Mouse (Mus musculus): ENCODE measurements around the gene Kcnj12.

Kcnj12 gene

DNA sequence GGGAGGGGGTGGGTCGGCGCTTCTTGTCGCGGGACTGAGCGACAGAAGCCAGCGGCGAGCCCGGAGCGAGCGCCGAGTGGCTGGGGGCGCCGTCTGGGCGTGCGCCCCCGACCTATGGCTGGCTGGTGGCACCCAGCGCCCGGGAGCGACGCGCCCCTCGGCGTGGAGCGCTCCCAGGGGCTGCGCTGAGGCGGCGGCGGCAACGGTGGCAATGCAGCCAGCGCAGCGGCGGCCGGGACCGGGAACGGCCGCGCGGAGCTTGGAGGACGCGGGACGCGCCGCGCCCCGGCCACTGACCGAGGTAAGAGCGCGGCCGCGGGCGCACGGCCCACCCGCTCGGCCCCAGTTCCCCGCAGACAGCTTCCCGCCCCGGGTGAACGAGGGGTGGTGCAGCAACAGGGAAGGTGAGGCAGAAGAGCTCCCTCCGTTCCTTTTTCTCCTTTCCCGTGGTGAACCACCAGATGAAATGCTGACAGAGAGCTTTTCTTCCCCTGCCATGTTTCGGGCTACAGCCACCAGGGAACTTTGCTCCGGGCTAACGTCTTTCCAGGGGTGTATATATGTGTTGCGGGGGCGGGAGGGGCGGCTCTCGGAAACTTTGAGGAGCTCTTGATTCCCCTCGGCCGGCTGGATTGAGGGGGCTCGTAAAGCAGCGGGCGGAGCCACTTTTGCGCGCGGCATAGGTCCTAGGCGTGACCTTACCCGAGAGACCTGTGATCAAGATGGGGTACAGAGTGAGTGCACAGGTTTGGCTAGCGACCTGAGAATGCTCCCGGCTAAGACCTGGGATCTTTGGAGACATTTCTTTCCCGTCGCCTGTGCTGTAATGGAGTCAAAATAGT is at the start of gene Kcnj12:
Gene Kcnj12, plus strand, starts transcription at position 15 of the 842 bp plus-strand sequence.
- no peak for DNase-seq (ENCODE audit: low spot score in 2 of 2)

DNA sequence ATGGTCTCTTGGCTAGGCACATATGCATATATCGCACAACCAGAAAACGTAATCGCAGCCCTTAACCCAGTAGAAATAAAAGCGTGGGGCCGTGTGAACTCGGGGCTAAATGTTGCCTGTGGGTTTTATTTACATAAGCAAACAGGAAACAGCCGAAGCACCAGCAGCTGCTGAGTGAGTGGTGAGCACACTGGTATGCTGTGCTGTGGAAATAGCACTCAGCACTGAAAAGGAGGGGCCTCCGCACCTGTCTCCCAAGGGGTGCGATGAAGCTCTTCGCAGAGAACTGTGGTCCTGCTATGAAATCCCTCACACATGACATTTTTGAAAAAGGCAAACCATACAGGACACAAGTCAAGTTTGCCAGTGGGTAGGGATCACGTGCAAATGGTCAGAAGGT is 47.3 kb upstream of the Kcnj12 start:
- no peak for DNase-seq (ENCODE audit: low spot score in 2 of 2)

DNA sequence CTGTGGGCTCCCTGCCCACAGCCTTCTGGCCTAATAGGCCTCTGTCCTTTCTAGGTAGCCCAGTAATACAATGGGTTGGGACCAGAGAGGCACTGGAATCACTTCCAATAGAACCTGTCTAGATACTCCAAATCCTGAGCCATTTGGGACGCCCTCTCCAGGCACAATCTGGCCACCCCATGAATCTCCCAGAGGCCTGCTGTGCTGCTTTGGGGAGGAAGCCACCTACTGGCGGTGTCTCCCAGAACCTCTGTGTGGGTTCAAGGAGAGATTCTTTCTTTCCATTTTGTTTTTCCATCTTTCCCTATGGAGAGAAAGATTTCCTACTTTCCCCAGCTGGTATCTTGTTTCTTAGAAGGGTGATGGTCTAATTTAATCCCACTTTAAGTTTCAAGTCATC is 46.1 kb upstream of the Kcnj12 start:
- DNase-seq (ENCODE audit: low spot score in 2 of 2) = no peak

DNA sequence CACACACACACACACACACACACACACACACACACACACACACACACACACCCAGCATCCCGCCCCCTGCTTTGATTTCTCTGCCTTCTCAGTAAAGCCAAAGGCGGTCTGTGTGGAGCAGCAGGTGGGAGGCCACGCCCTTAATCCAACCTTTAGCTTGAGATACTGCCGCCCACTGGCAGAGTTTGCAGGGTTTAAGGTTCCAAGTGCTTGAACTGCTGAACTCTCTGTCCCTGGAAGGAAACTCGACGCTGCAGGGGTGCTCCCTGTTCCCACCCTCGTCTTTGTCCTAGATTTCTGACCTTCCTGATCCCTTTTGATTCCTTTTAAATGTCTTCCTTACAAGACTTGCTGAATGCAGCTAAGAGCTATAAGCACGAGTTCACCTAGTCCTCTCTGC is 45.6 kb upstream of the Kcnj12 start:
- DNase-seq (ENCODE audit: low spot score in 2 of 2) = peak; percentile 7 to 8

DNA sequence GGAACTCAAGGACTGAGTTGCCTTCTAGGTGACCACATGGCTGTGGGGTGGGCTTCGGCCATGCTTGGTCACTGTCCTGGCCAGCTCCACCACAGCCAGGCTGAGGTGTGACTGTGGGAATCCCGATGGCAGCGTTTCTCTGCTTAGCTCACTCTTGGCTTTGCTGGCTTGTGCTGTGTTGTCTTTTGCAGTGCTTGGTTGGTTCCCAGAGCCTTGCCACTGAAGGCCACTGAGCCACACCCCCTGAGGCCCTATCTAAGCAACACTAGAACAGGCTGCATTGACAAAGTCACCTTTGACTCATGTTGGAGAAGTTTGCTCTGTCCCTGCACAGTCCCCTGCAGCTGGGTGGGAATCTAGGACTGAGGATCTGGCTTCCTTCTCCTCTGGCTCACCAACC is 45.2 kb upstream of the Kcnj12 start:
- DNase-seq (ENCODE audit: low spot score in 2 of 2) = no peak

DNA sequence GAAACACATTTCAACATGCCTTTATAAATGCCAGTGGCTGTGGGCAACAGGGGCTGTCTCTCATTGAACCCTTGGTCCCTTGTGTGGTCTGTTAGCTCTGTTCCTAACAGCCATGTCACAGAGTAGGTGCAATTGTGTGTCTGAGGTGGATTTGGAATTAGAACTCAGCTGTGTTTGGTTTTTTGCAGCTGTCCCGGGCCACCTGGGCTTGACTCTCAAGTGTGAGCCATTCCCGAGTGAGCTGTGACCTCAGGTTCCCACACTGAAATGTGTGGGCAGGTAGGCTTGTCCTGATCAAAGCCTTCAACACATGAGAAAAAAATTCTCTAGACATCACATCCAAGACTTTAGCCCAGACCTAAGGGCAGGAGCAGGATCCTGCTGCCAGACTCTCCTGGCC is 43.7 kb upstream of the Kcnj12 start:
- DNase-seq (ENCODE audit: low spot score in 2 of 2) = no peak

DNA sequence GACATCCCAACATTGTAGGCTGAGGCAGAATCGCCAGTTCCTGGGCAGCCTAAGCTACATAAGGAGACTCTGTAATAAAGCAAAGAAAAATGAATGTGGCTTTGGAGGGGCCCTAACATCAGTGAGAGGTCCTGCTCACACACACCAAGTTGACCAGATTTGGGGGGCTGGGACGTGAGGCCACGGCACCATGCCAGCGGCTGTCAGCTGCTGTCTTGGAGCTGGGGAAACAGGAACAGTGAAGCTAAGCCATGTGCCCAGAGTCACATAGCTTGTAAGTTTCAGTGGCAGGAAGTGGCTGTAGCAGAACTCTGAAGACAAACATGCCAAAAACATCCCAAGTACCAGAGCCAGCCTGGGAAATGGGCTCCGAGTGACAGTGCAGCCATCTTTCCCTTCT is 42.6 kb upstream of the Kcnj12 start:
- no peak for DNase-seq (ENCODE audit: low spot score in 2 of 2)

DNA sequence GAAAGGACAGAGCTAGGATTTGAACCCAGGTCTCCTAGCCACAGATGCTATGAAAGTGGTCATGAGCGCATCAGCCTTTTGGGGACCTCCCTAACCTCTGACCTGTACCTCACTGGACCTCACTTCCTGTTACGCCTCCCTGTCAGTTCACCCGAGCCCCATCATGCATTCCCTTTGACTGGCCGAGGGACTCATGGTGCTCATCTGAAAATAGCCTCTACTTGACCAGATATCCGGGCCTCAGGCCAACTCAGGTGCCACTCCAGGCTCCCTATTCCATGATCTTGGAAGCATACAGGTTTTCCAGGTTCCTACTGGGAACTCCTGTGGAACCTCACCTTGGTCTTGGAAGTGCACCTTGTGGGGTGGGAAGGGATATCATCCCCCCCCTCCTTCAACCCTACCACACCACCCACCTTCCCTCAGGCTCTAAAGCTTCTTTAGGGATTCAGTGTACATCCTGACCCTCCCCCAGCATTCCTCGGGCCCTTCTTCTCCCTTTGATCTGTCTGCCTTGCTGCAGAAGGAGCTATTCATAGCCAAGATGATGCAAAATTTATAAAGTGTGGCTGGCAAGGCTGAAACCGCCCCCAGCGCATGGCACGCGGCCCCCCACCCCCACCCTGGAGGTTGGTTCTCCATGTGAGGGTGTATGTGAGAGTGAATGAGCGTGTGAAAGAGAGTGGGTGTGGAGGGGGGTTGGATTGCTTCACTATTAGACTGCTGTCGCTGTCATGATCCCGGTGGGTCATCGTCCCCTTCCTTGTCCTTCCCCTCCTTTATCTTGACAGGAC is 40.5 kb upstream of the Kcnj12 start:
- DNase-seq (ENCODE audit: low spot score in 2 of 2) = no peak

DNA sequence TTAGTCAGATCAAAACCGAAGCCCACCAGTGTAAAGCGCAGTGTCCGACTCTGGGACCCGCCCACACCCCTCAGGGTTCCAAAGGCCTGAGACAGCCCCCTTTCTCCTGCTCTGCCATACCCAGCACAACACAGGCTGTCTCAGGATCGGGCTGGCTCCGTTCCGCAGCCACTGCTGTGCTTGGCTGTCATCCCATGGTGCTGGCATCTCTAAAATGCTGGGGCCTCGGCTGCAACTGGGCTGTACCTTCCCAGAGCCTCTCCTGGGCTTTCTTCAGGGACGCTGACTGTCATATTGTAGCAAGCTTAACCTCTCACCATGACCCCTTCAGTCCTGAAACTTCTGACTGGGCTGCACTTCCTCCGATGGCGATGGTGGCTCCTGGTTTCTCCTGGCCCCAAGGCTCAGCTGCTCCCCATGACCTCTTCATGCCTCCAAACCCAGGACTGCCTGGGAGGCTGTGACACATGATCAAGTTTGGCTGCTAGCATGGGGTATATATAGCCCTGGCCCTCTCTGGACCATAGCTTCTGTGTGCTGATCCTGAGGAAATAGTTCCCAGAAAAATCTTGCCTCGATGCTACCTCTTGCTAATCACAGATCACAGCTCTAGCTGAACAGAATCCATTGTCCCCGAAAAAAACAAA is 37.3 kb upstream of the Kcnj12 start:
- DNase-seq (ENCODE audit: low spot score in 2 of 2) = no peak

DNA sequence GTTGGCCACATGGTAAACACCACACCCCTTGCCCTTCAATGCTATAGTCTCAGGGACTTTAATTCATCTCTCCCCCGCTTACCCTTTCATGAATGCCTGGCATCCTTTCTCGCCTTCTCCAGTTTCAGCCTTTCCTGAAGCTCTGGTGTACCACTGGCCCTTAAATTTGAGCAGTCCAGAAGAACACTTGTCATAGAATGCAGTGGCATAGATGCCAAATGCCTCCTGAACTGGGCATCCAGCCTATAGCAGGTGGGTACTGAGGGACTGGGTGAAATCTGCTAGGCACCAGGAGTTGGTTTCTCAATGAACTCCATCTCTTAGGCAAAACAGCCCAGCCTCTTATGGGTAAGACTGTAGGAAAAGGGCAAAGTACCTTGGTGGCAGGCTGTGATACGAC is 31.9 kb upstream of the Kcnj12 start:
- DNase-seq (ENCODE audit: low spot score in 2 of 2) = no peak

DNA sequence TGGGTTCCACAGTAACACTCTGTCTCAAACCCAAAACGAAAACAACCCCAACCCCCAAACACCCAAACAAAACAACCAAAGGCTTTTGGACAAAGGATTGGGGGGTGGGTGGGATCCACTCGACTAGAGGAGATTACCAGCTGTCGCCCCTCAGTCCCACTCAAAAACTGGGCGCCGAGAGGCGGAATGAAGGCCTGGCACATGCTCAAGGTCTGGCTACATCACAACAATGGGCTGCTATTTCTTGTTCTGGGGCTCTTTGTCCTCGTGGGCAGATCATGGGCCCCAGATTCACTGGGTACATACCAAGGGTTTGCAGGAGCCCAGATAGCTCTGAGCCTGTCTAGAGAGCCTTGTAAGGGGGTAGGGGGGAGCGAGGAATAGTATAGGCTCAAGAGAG is 19.6 kb upstream of the Kcnj12 start:
- DNase-seq (ENCODE audit: low spot score in 2 of 2) = no peak

DNA sequence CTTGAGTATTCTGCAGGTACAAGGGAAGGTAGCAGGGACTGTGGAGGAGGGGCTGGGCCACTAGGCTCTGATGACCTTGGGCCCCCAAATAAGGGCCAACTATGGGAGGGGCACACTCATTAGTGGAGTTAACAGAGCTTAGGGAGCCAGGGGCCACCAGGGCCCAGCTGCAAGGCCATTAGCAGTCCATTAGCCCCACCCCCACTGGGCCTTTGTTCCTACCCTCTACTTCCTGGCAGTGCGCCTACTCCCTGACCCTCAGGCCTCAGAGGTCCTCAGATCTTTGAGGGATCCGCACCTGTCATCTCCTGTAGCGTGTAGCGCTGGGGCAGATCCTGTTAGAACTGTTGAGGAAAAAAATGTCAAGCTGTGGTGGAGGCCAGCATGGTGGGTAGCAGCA is 18.3 kb upstream of the Kcnj12 start:
- DNase-seq (ENCODE audit: low spot score in 2 of 2) = no peak

DNA sequence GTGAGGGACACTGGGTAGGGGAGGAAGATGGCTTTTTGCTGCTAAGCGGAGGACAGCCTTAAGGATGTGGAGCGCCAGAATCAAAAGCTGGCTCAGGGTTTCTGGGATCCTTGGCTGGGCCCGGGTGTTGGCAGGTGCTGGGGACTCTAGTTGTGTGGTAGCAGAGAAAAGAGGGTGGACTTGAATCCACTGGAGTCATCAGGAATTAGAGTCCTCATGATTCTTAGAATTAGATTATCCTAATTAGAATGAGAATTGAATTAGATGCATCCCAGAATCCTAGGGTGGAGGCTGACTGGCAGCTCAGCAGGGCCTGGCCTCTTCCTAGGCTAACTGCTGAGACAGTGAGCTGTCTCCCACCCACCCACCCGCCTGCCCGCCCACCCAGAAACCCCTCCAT is 17.6 kb upstream of the Kcnj12 start:
- no peak for DNase-seq (ENCODE audit: low spot score in 2 of 2)

DNA sequence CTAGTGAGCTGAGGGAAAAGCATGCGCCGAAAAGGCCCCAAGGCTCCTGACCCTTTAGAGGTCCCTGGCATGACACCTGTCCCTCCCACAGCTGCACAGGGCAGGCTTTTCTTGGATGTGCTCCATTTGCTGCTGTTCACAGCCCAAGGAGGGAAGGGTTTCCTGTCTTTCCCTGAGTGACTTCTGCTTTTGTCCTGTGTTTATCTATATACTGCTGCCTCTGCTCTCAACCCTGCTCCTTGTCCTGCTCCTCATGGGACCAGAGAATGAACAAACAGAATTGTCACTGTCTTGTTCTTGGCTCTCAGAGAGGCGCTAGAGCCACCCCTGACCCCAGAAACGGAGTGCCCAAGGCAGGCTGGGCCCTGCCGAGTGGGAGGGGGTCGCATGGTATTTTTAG is 17.0 kb upstream of the Kcnj12 start:
- no peak for DNase-seq (ENCODE audit: low spot score in 2 of 2)

DNA sequence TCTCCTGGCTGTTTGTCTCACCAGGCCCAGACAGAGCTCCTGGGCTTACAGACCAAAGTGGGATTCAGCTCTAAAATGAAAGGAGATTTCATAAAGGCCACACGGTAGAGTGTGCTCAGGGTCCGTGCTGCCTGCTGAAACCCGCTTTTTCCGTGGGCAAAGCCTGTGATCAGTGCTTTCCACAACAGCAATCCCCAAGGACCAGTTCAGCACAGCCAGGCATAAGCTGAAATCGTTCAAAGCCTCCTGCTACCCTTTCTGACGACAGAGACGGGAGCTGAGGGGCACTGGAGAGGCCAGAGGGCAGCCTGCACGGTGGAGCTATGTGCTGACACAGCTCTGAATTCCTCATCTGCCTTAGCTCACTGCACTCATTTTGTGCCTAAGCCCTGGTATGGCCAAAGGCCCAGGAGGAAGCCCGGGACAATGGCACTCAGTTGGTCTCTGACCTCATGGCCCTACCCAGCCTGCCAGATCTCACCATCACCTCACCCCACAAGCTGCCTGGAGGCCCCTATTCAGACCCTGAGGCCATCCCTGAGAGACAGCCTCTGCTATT is 10.5 kb upstream of the Kcnj12 start:
- DNase-seq (ENCODE audit: low spot score in 2 of 2) = no peak

DNA sequence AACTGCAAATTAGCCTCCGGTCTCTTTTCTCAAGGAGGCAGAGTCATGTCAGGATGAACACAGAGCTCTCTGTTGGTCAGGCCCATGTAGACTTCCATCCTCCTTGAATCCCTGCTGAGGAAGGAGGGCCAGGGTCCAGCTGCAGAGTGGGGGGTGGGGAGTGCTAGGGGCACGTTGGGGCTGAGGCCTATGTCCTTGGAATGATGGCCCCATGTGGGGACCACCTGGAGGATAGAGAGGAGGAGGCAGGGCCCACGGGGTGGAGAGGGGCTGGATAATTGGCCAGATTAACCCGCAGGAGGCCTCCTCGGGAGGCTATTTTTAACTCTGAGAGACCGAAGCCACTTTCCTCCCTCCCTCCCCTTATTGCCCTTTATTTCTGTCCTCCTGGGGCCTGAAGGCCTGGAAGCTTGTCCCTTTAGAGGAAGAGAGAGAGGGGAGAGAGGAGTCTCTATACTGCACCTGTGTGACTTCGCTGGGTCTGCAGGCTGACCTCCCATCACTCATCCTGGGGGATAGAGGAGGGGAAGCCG is 5.4 kb upstream of the Kcnj12 start:
- no peak for DNase-seq (ENCODE audit: low spot score in 2 of 2)

DNA sequence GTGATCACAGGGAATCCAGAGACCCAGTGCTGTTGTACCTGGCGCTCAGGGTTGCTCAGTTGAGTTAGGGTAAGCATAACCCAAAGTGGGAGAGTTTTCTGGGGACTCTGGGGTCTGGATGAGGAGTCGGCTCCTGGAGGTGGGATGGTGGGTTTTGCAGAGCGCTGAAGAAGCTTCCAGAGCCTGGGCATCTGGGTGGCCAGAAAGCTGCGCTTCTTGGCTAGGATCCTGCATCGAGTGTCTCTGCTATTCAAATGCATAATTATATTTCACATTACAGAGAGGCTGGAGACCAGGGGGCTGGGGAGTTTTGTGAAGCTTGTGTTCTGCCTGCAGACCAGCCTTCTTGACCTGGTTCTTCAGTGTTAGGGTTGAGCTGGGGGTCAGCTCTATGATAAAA is 1.2 kb upstream of the Kcnj12 start:
- DNase-seq (ENCODE audit: low spot score in 2 of 2) = no peak

DNA sequence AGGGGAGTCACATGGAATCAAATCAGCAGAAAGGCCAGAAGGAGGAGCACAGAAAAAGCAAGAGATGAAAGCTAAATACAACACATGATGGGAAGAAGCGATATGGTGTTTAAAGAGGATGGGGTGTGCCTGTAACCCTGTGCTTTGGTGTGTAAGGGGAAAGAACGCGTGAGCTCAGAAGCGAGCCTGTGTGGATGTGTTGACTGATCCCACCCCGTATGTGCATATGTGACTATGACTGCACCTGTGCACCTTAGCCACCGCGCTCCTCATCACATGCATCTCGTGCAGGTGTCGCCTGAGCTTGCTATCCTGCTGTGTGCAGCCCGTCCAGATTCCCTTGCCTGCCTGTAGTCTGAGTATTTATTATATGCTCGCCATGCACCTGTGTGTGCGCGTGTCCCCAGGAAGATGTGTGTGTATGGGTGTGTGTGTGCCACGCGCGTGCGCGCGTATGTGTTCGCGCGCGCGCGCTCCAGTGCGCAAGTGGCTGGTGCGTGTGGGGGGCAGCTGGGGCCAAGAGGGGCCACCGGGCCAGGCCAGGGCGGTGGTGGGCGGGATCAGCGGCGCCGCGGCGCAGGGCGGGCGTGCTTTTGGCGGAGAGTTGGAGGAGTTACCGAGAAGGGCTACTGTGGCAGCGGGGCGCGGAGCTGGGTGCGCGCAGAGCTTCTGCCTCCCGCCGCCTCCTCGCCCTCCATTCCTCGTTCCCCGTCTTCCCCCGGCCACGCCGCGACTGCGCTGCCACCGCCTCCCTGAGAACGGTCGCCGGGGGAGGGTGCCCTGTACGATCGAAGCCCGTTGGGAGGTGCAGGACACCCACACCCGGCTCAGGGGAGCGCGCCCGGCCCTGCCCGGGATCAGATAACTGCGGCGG is 451 bp upstream of the Kcnj12 start:
- no peak for DNase-seq (ENCODE audit: low spot score in 2 of 2)

DNA sequence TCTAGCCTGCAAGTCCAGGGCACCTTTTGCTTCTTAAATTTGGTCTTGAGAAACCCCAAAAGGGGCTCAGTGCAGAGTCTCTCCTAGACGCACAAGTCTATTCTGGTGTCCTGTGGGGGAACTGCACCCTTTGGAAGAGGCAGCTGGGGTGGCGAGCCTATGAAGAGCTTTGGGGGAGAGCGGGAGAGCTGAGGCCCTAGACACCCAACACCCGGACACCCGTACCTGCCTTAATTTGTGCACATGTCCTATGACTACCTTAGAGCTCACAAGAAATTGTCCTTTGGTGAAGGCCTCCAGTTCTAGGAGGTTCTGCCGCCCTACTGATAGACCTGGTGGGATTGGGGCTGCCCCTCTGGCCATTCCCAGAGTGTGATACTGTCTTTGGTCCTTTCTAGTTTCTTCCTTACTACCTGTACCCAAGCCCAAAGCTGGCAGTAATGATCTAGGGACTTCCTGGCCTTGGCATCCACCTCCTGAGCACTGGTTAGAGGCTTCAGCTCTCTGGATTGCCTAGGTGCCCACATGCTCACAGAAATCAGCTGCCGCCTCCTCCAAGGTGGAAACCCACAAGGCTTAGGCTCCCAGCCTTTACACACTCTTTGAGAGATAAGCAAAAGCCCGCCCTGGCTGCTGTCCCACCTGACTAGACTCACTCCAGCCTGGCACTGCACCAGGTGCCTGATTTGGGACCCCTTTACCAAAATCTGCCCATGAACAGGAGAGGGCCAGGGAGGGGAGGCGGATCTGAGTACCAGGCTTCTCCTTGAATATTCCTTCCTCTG is 1.2 kb downstream of the Kcnj12 start:
- no peak for DNase-seq (ENCODE audit: low spot score in 2 of 2)

DNA sequence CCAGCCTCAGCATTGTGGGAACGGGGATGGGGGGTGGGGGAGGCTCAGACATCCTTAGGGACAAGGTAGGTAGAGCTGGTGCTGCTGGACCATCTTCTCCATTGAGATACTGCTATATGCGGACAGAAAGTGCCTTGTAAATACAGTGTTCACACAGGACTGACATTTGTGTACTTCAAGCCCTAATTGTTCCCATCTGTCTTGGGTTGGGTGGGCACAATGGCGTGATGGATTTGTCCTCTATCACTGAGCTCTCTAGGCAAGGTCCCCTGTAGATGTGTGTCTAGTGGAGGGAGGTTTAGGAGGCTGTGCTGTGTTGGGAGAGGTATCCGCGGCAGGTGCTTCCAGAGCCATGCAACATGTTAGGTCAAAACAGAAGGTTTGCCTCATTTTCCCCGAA is 2.0 kb downstream of the Kcnj12 start:
- no peak for DNase-seq (ENCODE audit: low spot score in 2 of 2)
